Mouse (Mus musculus) R1 (cell line): ENCODE results near the gene Olfr926.

Experiments used
- DNase-seq: peaks from one replicate; pipeline ENCODE4 v3.0.0-alpha.2; 2018; ENCODE audit warnings: low read depth, low spot score

Olfr926 gene

GRCm38 (mm10) chr9:38876826-38877225 lies at the start of gene Olfr926:
TSS of gene Olfr926 (plus strand) at chr9:38877126.
- no peak for DNase-seq

GRCm38 (mm10) chr9:38833027-38833426 lies 43.9 kb upstream of the Olfr926 start:
- DNase-seq = peak; percentile 86

- DNase-seq = no peak
These were observed 32.8 kb upstream of the Olfr926 start, which contains the start of gene Olfr924 for GRCm38 (mm10) chr9:38844149-38844548. TSS of gene Olfr924 (plus strand) at chr9:38844449.

- DNase-seq = no peak
These were observed 22.2 kb upstream of the Olfr926 start, which contains the start of gene Olfr26 for GRCm38 (mm10) chr9:38854760-38855159. TSS of gene Olfr26 (plus strand) at chr9:38855060.

GRCm38 (mm10) chr9:38874880-38875279 lies 2.0 kb upstream of the Olfr926 start:
- peak; percentile 87 for DNase-seq
